Mouse (Mus musculus): ENCODE measurements at regions not wholly inside any gene's neighbourhood (a gene's known extent, or its start where the extent isn't known, plus 50 kb on each side); places are given as distances from the start of the nearest gene placed in this dataset.

DNA sequence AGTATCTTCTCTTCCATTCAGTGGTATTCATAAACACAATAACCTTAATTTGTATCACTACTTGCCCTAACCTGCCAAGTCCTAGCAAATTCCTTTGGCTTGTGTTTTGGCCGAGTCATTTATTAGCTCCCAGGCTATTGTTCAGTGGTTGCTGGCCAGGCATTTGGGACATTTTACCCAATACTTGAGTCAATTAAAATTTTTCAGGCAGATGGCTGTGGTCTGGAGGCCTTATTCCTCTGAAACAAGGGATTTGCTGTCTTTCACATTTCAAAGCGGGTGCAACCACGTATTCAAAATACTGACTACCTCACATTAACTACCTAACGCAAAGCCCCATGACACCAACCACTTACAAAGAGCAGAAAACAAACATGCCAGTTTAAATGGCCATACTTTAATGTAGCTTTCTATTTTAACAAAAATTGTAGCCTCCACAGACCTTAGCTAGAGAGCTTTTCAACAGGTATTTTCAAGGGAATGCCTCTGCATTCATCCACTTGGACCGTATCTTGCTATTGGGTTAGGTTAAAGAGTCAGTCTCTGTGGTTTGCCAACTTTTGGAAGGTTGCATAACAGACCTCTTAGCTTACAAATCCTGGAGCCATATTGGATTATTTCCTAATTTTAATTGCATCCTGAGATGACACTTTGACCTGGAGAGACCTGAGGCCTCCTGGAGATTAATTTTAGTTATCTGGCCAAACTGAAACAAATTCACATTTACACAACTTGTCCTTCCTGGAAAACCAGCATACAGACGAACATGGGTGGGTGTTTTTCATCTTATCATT is 224.7 kb upstream of the Fam241a start:
- TF ChIP-seq CTCF (IDR thresholded peaks at IDR 0.05; ENCODE audit: borderline replicate concordance, insufficient read depth, low read depth, low read length) (no peak), POLR2A (IDR thresholded peaks at IDR 0.05; ENCODE audit: borderline replicate concordance, insufficient read depth, low read length) (no peak)
